Mouse (Mus musculus): ENCODE data around the gene Dock3. TPM values are rescaled to one million over a fixed set of nuclear protein-coding genes. Genes with fewer than 3 reads are reported as not detected.

Gene Dock3
- polyA plus RNA-seq, 1 experiment from 2014 or later = 9.1 TPM

DNA sequence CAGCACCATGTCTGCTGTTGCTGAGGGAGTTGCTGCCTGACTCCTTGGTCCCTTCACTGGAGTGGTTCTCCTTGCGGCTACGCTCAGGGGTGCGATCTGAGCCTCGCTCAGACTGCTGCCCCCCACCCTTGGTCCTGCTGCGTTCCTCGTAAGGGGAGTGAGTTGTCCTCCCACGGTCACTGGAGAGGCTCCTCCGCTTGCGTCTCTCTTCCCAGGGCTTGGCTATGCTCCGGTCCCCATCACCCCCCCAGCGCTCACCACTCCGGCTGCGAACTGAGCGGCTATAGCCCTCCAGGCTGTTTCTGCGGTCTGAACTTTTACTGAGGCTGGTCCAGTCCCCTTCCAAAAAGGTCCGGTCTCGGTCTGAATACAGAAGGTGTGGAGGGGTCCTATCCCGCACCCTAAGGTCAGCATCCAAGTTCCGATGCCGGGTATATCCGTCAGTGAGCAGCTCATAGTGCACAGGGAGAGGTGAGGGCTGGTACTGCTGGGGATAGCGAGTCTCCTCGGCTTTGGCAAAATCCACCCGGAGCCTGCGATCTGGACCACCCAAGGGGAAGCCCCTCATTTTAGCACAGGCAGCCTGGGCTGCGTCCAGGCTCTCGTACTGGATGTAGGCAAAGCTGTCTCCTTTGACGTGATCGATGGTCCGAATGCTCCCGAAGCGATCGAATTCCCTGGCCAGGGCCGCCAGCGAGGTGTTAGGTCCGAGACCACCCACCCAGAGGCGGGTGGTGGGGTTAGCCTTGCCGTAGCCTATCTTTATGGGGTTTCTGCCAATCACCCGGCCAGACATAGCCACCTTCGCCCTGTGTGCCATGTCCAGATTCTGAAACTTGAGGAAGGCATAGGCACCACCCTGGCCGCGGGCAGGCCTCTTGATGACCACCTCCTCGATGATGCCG lies 346.5 kb downstream of the Dock3 start:
- DNase-seq (ENCODE audit: low spot score) (no peak), ATAC-seq (no peak)
- Histone ChIP-seq H3K36me3 (ENCODE audit: control insufficient read depth, insufficient read depth, low read length) (peaks cover 76% of the 10 kb centered on the region), H3K27me3 (replicated peaks; ENCODE audit: control insufficient read depth, insufficient read depth, low read length) (no peaks in the 10 kb centered on the region), H3K9me3 (replicated peaks; ENCODE audit: control insufficient read depth, low read length) (no peaks in the 10 kb centered on the region), H3K4me3 (ENCODE audit: low read depth, low read length) (peak overlapping the region; percentile 98), H3K4me1 (ENCODE audit: control insufficient read depth, insufficient read depth, low read length) (peaks cover 28% of the 10 kb centered on the region), H3K4me2 (ENCODE audit: low read length) (peak overlapping the region; percentile 99), H3K9ac (ENCODE audit: low read length) (peak overlapping the region; percentile 99), H3K27ac (ENCODE audit: low read depth, low read length) (0 out of 2 replicates have a peak overlapping the region, but pooled peaks have one; percentile 95)
- 25% methylated on average over 44 of the region's 44 CpGs for WGBS

DNA sequence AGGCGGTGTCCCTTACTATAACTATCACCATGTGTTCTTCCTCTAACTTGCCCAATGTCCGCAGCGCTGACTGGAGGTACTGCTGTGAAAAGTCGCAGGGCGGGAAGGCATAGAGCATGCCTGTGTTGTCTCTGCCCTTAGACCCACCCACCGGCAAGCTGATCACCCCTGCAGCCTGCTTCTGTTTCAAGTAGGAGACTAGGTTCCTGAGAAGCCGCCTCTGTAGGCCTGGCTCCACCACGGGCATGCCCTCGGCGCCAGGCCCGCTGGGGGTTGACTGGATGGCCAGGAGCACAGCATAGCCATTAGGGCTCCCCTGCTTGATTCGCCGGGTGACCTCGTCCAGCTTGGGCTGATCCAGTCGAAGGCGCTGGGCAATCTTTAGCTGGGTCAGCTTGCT lies 347.4 kb downstream of the Dock3 start:
- peak overlapping the region; percentile 99 for H3K4me2 ChIP-seq (ENCODE audit: low read length)
- peak overlapping the region; percentile 99 for H3K9ac ChIP-seq (ENCODE audit: low read length)
- peaks cover 23% of the 10 kb centered on the region for H3K4me1 ChIP-seq (ENCODE audit: control insufficient read depth, insufficient read depth, low read length)
- H3K9me3 ChIP-seq (replicated peaks; ENCODE audit: control insufficient read depth, low read length) = no peaks in the 10 kb centered on the region
- H3K4me3 ChIP-seq (ENCODE audit: low read depth, low read length) = peak overlapping the region; percentile 98
- ATAC-seq = no peak
- no peak overlapping the region for H3K27ac ChIP-seq (ENCODE audit: low read depth, low read length)
- DNase-seq (ENCODE audit: low spot score) = no peak
- H3K36me3 ChIP-seq (ENCODE audit: control insufficient read depth, insufficient read depth, low read length) = peaks cover 75% of the 10 kb centered on the region
- 50% methylated on average over 16 of the region's 16 CpGs for WGBS
- no peaks in the 10 kb centered on the region for H3K27me3 ChIP-seq (replicated peaks; ENCODE audit: control insufficient read depth, insufficient read depth, low read length)

DNA sequence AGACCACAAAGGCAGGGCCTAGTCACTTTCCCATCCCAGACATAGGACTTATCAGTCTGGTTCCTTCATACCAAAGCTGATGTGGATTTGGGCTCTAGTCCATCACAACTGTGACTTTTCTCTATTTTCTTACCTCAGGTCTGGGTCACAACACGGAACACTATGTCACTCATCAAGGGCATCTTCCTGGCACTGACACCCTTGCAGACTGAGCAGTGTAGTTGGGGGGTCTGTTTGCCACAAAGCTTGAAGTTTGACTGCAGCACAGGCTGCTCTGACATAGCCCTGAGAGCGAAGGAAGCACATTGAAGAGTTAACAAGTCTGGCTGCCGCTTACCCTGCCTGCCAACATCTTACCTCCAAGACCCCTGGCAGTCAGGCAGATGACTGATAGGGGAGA lies 348.6 kb downstream of the Dock3 start:
- DNase-seq (ENCODE audit: low spot score) (no peak), ATAC-seq (no peak)
- no peak overlapping the region for H3K27ac ChIP-seq (ENCODE audit: low read depth, low read length)
- no peaks in the 10 kb centered on the region for H3K27me3 ChIP-seq (replicated peaks; ENCODE audit: control insufficient read depth, insufficient read depth, low read length)
- peak overlapping the region; percentile 98 for H3K4me3 ChIP-seq (ENCODE audit: low read depth, low read length)
- H3K4me2 ChIP-seq (ENCODE audit: low read length) = peak overlapping the region; percentile 99
- peaks cover 23% of the 10 kb centered on the region for H3K4me1 ChIP-seq (ENCODE audit: control insufficient read depth, insufficient read depth, low read length)
- H3K9me3 ChIP-seq (replicated peaks; ENCODE audit: control insufficient read depth, low read length) = no peaks in the 10 kb centered on the region
- H3K9ac ChIP-seq (ENCODE audit: low read length) = peak overlapping the region; percentile 41
- WGBS = 85% methylated on average over 3 of the region's 3 CpGs
- peaks cover 75% of the 10 kb centered on the region for H3K36me3 ChIP-seq (ENCODE audit: control insufficient read depth, insufficient read depth, low read length)

DNA sequence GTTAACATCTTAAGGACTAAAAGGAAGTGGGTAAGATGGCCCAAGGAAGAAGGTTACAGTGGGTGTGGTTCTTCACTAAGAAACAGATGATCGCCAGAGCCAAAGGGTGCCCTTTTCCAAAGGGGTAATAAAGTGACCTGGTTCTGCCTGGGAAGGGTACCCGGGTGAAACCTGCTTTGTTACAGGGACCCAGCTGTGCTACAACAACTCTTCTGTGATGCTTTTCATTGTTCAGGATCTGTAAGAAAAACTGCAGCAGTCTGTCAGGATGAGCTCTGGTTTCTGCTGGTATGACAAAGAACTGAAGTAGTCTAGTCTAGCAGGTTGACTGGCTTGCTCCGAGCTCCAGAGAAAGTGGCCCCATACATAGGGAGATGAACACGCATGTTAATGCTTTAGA lies 349.5 kb downstream of the Dock3 start:
- no peak for ATAC-seq
- Histone ChIP-seq H3K4me3 (ENCODE audit: low read depth, low read length) (no peak overlapping the region), H3K4me1 (ENCODE audit: control insufficient read depth, insufficient read depth, low read length) (peaks cover 23% of the 10 kb centered on the region), H3K27ac (ENCODE audit: low read depth, low read length) (no peak overlapping the region), H3K9me3 (replicated peaks; ENCODE audit: control insufficient read depth, low read length) (no peaks in the 10 kb centered on the region), H3K9ac (ENCODE audit: low read length) (no peak overlapping the region), H3K4me2 (ENCODE audit: low read length) (no peak overlapping the region), H3K36me3 (ENCODE audit: control insufficient read depth, insufficient read depth, low read length) (peaks cover 83% of the 10 kb centered on the region), H3K27me3 (replicated peaks; ENCODE audit: control insufficient read depth, insufficient read depth, low read length) (no peaks in the 10 kb centered on the region)
- 66% methylated on average over 4 of the region's 4 CpGs for WGBS
- DNase-seq (ENCODE audit: low spot score) = no peak

DNA sequence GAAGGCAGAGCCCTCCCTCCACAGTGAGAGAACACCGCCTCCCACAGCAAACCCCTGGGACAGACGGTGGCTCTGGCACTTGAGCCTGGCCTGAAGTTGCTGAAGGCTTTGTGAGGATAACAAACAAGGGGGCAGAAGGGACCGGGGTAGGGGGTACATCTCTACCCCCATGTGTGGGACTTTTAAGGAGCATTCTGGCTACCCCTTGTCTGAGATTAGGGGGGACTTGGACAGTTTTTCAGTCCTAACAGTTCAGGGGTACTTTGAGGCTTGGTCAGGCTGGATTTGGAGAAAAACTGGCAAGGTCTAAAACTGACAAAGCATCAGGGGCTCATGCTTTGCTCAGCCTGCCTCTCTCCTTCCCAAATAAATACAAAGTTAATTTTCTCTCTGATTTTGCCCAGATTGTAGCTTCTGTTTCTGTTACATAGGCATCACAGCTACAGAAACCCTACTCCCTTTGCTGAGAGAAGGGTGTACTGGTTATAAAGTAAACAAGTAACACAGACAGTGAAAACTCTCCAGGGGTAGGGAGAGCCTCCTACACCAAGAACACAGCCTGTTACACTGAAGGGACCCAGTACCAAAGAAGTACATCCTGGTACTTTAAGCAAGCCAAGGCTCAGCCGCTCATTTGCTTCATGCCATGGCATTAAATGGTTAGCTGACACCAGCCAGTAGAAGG lies 350.5 kb downstream of the Dock3 start:
- peaks cover 91% of the 10 kb centered on the region for H3K36me3 ChIP-seq (ENCODE audit: control insufficient read depth, insufficient read depth, low read length)
- no peak for ATAC-seq
- H3K9ac ChIP-seq (ENCODE audit: low read length) = 0 out of 2 replicates have a peak overlapping the region, but pooled peaks have one; percentile 21

DNA sequence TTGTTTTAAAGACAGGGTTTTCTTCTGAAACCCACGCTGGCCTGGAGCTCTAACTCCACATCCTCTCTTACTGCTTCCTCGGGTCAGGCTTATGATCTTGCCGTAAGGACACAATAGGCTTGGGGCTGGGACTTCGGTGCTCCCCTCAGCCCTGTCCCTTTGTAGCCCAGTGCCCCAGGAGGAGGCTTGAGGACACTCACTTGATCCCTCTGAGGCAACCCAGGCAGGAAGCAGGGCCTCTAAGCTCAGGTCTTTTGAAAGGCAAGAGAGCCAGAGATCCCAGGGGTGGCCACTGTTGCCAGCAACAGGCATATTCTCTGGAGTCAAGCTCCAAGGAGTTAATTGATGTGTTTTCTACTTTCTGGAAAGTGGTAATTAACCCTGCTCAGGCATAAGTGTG lies 352.2 kb downstream of the Dock3 start:
- Histone ChIP-seq H3K27ac (ENCODE audit: low read depth, low read length) (no peak overlapping the region), H3K4me1 (ENCODE audit: control insufficient read depth, insufficient read depth, low read length) (peaks cover 15% of the 10 kb centered on the region), H3K4me2 (ENCODE audit: low read length) (no peak overlapping the region), H3K27me3 (replicated peaks; ENCODE audit: control insufficient read depth, insufficient read depth, low read length) (no peaks in the 10 kb centered on the region), H3K4me3 (ENCODE audit: low read depth, low read length) (no peak overlapping the region), H3K36me3 (ENCODE audit: control insufficient read depth, insufficient read depth, low read length) (peaks cover 93% of the 10 kb centered on the region), H3K9ac (ENCODE audit: low read length) (no peak overlapping the region), H3K9me3 (replicated peaks; ENCODE audit: control insufficient read depth, low read length) (no peaks in the 10 kb centered on the region)
- DNase-seq (ENCODE audit: low spot score) (no peak), ATAC-seq (no peak)
- WGBS = 57% methylated on average over 4 of the region's 4 CpGs

More for the DNA sequence above, 350.5 kb downstream of the Dock3 start:
- H3K27me3 ChIP-seq (replicated peaks; ENCODE audit: control insufficient read depth, insufficient read depth, low read length) = no peaks in the 10 kb centered on the region
- H3K4me3 ChIP-seq (ENCODE audit: low read depth, low read length) = no peak overlapping the region
- no peak overlapping the region for H3K27ac ChIP-seq (ENCODE audit: low read depth, low read length)
- H3K4me2 ChIP-seq (ENCODE audit: low read length) = no peak overlapping the region
- no peak for DNase-seq (ENCODE audit: low spot score)
- 68% methylated on average over 4 of the region's 4 CpGs for WGBS
- no peaks in the 10 kb centered on the region for H3K9me3 ChIP-seq (replicated peaks; ENCODE audit: control insufficient read depth, low read length)
- peaks cover 23% of the 10 kb centered on the region for H3K4me1 ChIP-seq (ENCODE audit: control insufficient read depth, insufficient read depth, low read length)

DNA sequence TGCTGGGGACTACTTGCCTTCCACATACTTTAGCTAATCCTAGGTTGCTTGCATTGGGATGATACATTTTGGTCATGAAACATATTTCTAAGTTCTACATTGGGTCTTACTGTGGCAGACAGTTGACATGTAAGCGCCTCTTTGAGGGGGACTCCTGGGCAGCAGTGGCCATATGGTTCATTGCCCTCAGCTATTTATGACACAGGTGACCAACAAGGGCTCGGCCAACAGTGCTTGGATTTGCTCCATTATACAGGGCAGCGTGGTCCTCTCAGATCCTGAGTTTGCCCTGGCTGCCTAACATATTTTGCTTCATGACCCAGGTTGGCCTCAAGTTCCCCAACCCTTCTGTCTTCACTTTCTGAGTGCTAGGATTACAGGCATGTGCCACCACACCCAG lies 355.0 kb downstream of the Dock3 start:
- no peak overlapping the region for H3K27ac ChIP-seq (ENCODE audit: low read depth, low read length)
- WGBS = 92% methylated on average over 3 of the region's 3 CpGs
- ATAC-seq = no peak
- H3K4me1 ChIP-seq (ENCODE audit: control insufficient read depth, insufficient read depth, low read length) = no peaks in the 10 kb centered on the region; the same call in 1 of the 2 replicates
- H3K9ac ChIP-seq (ENCODE audit: low read length) = no peak overlapping the region
- no peak for DNase-seq (ENCODE audit: low spot score)
- no peak overlapping the region for H3K4me3 ChIP-seq (ENCODE audit: low read depth, low read length)
- H3K4me2 ChIP-seq (ENCODE audit: low read length) = no peak overlapping the region
- no peaks in the 10 kb centered on the region for H3K9me3 ChIP-seq (replicated peaks; ENCODE audit: control insufficient read depth, low read length)
- no peaks in the 10 kb centered on the region for H3K27me3 ChIP-seq (replicated peaks; ENCODE audit: control insufficient read depth, insufficient read depth, low read length)
- peaks cover 90% of the 10 kb centered on the region for H3K36me3 ChIP-seq (ENCODE audit: control insufficient read depth, insufficient read depth, low read length)

DNA sequence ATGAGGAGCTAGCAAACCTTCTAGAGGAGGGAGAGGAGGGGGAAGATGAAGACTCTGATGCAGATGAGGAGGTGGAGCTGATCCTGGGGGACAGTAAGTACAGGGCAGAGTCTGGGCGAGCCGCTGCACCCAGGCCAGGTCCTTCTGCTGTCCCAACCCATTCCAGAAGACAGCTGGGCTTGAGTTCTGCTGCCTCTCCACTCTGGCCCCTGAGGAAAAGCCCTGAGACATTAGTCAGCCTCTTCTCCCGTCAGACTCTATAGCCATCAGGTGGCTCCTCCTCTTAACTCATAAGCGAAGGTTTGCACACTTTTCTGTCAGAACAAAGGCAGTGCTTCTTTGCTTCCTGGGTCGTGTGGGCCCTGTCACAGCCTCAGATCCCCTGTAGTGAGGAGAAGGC lies 357.5 kb downstream of the Dock3 start:
- H3K36me3 ChIP-seq (ENCODE audit: control insufficient read depth, insufficient read depth, low read length) = peaks cover 80% of the 10 kb centered on the region
- H3K9ac ChIP-seq (ENCODE audit: low read length) = no peak overlapping the region
- no peak overlapping the region for H3K4me2 ChIP-seq (ENCODE audit: low read length)
- no peaks in the 10 kb centered on the region for H3K27me3 ChIP-seq (replicated peaks; ENCODE audit: control insufficient read depth, insufficient read depth, low read length)
- ATAC-seq (no peak), DNase-seq (ENCODE audit: low spot score) (no peak)
- WGBS = 85% methylated on average over 5 of the region's 5 CpGs
- H3K4me3 ChIP-seq (ENCODE audit: low read depth, low read length) = no peak overlapping the region
- no peaks in the 10 kb centered on the region for H3K9me3 ChIP-seq (replicated peaks; ENCODE audit: control insufficient read depth, low read length)
- no peak overlapping the region for H3K27ac ChIP-seq (ENCODE audit: low read depth, low read length)
- no peaks in the 10 kb centered on the region for H3K4me1 ChIP-seq (ENCODE audit: control insufficient read depth, insufficient read depth, low read length)

DNA sequence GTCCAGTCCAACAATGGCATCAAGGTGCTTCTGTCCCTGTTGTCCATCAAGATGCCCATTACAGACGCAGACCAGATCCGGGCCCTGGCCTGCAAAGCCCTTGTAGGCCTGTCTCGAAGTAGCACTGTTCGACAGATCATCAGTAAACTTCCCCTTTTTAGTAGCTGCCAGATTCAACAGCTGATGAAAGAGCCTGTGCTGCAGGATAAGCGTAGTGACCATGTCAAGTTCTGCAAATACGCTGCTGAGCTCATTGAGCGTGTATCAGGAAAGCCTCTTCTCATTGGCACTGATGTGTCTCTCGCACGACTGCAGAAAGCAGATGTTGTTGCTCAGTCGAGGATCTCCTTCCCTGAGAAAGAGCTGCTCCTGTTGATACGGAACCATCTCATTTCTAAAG lies 373.7 kb downstream of the Dock3 start:
- Histone ChIP-seq H3K27me3 (replicated peaks; ENCODE audit: control insufficient read depth, insufficient read depth, low read length) (no peaks in the 10 kb centered on the region), H3K36me3 (ENCODE audit: control insufficient read depth, insufficient read depth, low read length) (peaks cover 85% of the 10 kb centered on the region), H3K9ac (ENCODE audit: low read length) (no peak overlapping the region), H3K4me3 (ENCODE audit: low read depth, low read length) (no peak overlapping the region), H3K9me3 (replicated peaks; ENCODE audit: control insufficient read depth, low read length) (no peaks in the 10 kb centered on the region), H3K4me2 (ENCODE audit: low read length) (no peak overlapping the region), H3K27ac (ENCODE audit: low read depth, low read length) (no peak overlapping the region), H3K4me1 (ENCODE audit: control insufficient read depth, insufficient read depth, low read length) (no peaks in the 10 kb centered on the region)
- WGBS = 94% methylated on average over 11 of the region's 11 CpGs
- ATAC-seq = no peak
- no peak for DNase-seq (ENCODE audit: low spot score)

Measured in forebrain, embryonic 14.5 days (tissue).